Mouse (Mus musculus) forebrain, embryonic 11.5 days (tissue): ENCODE results near the gene Phka1. TPM values are rescaled to one million over a fixed set of nuclear protein-coding genes. Genes with fewer than 3 reads are reported as not detected.

Experiments used
- ATAC-seq: fragments of 200-750 bp; cut with Nextera tagmentation; replicated peaks from 2 replicates; pipeline ENCODE4 v1.8.0; 2017; ENCODE audit warnings: moderate TSS enrichment; ENCODE audit not compliant: low FRiP score
- DNase-seq: peaks from one replicate; pipeline ENCODE4 v3.0.0-alpha.2; 2017; ENCODE audit warnings: low spot score
- H3K27ac ChIP-seq: fragments of 300-500 bp; sonication (generic); 2 replicates; pipeline ENCODE4 v1.5.1; 2014; ENCODE audit warnings: low read depth, low read length
- H3K27me3 ChIP-seq: fragments of 300-500 bp; sonication (generic); 2 replicates; pipeline ENCODE4 v1.6.1; 2014; ENCODE audit warnings: mild to moderate bottlenecking, low read length, mixed read lengths; ENCODE audit not compliant: control insufficient read depth, insufficient read depth
- H3K36me3 ChIP-seq: fragments of 300-500 bp; sonication (generic); 2 replicates; pipeline ENCODE4 v1.6.1; 2014; ENCODE audit warnings: mild to moderate bottlenecking, low read length, moderate library complexity, mixed read lengths; ENCODE audit not compliant: control insufficient read depth, insufficient read depth
- H3K4me1 ChIP-seq: fragments of 300-500 bp; sonication (generic); replicated peaks from 2 replicates; pipeline ENCODE4 v1.6.1; 2014; ENCODE audit warnings: low read length, mixed read lengths; ENCODE audit not compliant: control insufficient read depth, insufficient read depth
- H3K4me2 ChIP-seq: fragments of 300-500 bp; sonication (generic); 2 replicates; pipeline ENCODE4 v1.6.1; 2014; ENCODE audit warnings: low read depth, mild to moderate bottlenecking, low read length, moderate library complexity, mixed read lengths; ENCODE audit not compliant: severe bottlenecking
- H3K4me3 ChIP-seq: fragments of 300-500 bp; sonication (generic); 2 replicates; pipeline ENCODE4 v1.5.1; 2014; ENCODE audit warnings: low read depth, low read length
- H3K9ac ChIP-seq: fragments of 300-500 bp; sonication (generic); 2 replicates; pipeline ENCODE4 v1.6.1; 2014; ENCODE audit warnings: low read length
- H3K9me3 ChIP-seq: fragments of 300-500 bp; sonication (generic); 2 replicates; pipeline ENCODE4 v1.6.1; 2016; ENCODE audit warnings: low read length, mixed read lengths; ENCODE audit not compliant: control insufficient read depth
- WGBS: fragments of 180-500 bp; shearing (Covaris S2); extraction: QIAGEN DNeasy Blood & Tissue Kit; methylation state at CpG from one replicate; pipeline ENCODE4 v1.1.7; 2014; 5-methylcytosine and 5-hydroxymethylcytosine counted together
- polyA plus RNA-seq: library from polyadenylated mRNA; unstranded; fragments of >200 nt; fragmentation: Nextera tagmentation; extraction: Ambion mirVana; gene quantifications from 2 replicates; pipeline ENCODE4 v1.2.1, GENCODE M21; 2014

The Phka1 gene
- polyA plus RNA-seq, 1 experiment from 2014 or later, result 8.0 TPM

DNA sequence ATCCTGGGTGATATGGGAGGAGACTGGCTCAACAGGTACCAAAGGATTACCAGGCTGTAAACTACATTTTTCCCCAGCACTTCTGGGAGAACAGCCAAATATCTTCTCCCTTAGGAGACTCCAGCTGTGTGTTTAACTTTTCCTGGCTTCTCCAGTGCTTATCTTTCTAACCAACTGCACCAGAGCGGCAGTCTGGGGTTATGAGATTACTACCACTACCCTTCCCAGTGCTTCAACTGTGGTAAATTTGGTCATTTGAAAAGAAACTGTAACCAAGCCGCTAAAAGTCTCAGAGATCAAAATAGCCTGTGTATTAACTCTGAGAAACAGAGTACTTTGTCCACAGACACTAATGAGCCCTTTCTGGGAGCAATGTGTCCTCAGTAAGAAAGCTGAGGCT lies 42.8 kb downstream of the Phka1 start:
- WGBS, result 76% methylated on average over 2 of the region's 2 CpGs
- Histone ChIP-seq H3K9me3 (no peaks in the 10 kb centered on the region), H3K27me3 (no peaks in the 10 kb centered on the region), H3K36me3 (no peaks in the 10 kb centered on the region), H3K4me1 (no peaks in the 10 kb centered on the region), H3K4me3 (no peak overlapping the region), H3K4me2 (no peak overlapping the region), H3K9ac (no peak overlapping the region), H3K27ac (no peak overlapping the region)
- ATAC-seq (no peak), DNase-seq (no peak)

DNA sequence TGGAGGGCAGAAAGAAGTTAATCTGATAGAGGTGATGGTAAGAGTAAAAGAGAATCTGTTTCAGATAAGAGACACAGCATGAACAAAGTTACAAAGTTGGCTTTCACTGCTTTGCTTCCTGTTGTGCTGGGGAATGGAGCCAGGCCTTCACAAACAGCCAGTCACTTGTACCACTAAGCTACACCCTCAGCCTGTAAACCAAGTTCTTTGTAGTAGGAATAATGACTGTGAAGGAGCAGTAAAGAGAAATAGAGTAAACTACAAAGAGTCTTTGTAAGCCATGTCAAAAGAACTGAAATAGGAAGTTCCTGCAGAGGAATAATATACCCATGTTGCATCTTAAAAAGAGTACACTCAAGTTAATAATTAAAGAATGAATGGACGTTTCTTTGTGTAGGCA lies 55.5 kb downstream of the Phka1 start:
- 74% methylated on average over 1 of the region's 1 CpGs for WGBS
- H3K36me3 ChIP-seq, result no peaks in the 10 kb centered on the region
- H3K4me1 ChIP-seq, result no peaks in the 10 kb centered on the region
- no peak for DNase-seq
- peaks cover 5% of the 10 kb centered on the region for H3K27me3 ChIP-seq
- H3K4me3 ChIP-seq, result no peak overlapping the region
- H3K9ac ChIP-seq, result no peak overlapping the region
- ATAC-seq, result no peak
- no peak overlapping the region for H3K27ac ChIP-seq
- H3K9me3 ChIP-seq, result no peaks in the 10 kb centered on the region
- H3K4me2 ChIP-seq, result no peak overlapping the region

DNA sequence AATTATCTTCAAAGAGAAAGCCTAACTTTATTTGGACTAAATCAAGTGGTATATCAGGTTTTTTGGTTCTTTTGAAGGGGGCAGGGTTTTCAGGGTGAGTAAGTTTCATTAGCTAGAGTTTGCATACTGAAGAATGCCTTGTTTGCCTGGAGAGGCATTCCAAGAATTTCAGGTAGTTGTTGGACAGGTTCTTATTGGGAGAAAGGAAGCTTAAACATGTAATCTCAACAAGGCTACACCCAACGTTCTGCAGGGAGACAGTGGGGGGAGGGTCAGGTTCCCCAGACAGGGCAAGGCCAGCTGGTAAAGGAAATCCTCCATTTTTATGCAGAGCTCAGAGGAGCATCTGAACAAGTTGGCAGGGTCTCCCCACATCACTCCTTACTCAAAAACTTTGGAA lies 72.9 kb downstream of the Phka1 start:
- Histone ChIP-seq H3K27me3 (peaks cover 2% of the 10 kb centered on the region; the same call in 1 of the 2 replicates), H3K9me3 (no peaks in the 10 kb centered on the region), H3K9ac (no peak overlapping the region), H3K4me1 (no peaks in the 10 kb centered on the region), H3K4me3 (no peak overlapping the region), H3K27ac (no peak overlapping the region), H3K4me2 (no peak overlapping the region), H3K36me3 (no peaks in the 10 kb centered on the region)
- ATAC-seq, result no peak
- DNase-seq, result no peak
- 44% methylated on average over 1 of the region's 1 CpGs for WGBS

DNA sequence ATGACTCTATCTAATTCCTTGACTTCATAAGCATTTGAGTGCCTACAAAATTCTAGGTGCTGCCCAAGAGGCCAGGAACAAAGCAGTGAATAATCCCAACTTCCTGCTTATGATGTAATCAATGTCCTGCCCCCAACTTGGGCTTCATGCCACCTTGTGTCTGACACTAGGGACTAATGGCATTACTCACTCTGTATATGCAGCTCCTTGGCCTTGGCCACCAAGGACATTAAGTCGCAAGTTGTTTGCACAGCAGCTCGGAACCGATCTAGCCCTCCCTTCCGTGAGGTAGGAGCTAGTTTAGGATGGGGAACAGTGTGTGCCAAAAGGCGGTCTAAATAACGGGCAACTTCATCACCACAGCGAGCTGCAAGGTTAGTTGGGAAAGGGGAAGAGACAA lies 87.1 kb downstream of the Phka1 start:
- Histone ChIP-seq H3K27me3 (no peaks in the 10 kb centered on the region), H3K36me3 (no peaks in the 10 kb centered on the region), H3K4me2 (no peak overlapping the region), H3K4me3 (no peak overlapping the region), H3K9ac (no peak overlapping the region), H3K4me1 (no peaks in the 10 kb centered on the region), H3K27ac (no peak overlapping the region), H3K9me3 (no peaks in the 10 kb centered on the region)
- no peak for ATAC-seq
- 91% methylated on average over 7 of the region's 7 CpGs for WGBS
- DNase-seq, result no peak

DNA sequence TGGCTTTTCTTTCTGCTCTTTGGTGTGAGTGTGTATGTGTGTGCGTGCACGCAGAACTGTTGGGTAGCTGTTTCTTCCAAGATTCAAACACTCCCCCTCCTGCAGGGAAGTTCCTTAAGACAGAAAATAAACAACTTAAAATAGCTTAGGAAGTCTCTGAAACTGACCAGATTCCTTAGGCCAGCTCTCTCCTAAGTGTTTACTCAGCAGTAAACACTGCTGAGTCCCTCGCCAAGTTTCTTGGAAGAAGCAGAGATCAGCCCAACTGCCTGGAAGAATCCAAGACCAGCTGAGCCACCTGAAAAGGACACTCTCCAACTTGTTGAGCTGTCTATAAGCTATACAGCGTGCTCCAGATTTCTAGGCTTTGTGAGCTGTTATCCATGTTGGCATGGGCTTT lies 134.8 kb downstream of the Phka1 start:
- H3K27ac ChIP-seq, result no peak overlapping the region
- H3K4me2 ChIP-seq, result no peak overlapping the region
- 89% methylated on average over 4 of the region's 4 CpGs for WGBS
- DNase-seq (no peak), ATAC-seq (no peak)
- H3K9me3 ChIP-seq, result no peaks in the 10 kb centered on the region
- no peak overlapping the region for H3K9ac ChIP-seq
- H3K4me3 ChIP-seq, result no peak overlapping the region
- H3K36me3 ChIP-seq, result no peaks in the 10 kb centered on the region
- H3K27me3 ChIP-seq, result peaks cover 3% of the 10 kb centered on the region; the same call in 1 of the 2 replicates
- H3K4me1 ChIP-seq, result no peaks in the 10 kb centered on the region

DNA sequence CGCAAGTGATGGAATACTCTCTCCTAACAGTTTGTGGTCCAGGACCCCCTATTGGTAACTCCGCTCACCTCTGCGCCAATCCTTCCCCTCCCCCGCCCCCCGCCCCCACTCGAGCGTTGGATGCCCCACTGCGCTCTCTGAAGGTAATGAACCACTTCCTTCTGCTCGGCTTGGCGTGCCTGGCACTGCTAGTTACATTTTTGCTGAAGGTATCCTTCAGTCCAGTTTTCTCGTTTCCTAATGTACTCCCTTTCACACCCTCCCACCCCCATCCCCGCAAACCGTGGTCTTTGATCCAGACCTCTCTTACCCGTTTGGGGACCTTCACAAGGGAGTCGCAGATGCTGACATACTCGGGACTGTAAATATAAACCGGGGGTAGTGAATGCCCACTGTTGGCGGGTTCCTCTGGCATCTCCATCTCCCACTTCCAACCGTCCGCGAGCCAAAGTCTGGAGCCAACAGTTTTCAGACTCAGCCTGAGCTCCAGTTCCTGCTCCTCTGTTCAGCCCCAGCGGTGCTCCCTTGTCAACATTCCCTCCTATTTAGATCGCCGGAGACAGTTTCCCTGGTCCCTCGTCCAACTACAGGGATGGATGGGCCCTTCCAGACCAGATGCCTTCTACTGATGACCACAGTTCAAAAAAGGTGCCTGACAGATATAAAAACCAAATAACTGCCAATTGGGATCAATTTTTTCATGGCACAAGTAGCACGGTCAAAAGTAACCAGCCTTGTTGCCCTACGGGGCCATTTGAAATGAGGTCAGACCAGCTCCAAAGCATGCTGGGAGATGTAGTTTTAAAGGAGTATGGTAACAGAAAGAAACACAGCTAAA lies 139.2 kb downstream of the Phka1 start, which contains the start of gene Hdac8:
Gene Hdac8, minus strand, starts transcription at position 716 of the 838 bp plus-strand sequence.
- H3K9me3 ChIP-seq, result no peaks in the 10 kb centered on the region
- peak within 1 kb of the TSS; percentile 48 for H3K4me2 ChIP-seq
- H3K4me3 ChIP-seq, result peak within 1 kb of the TSS; percentile 43
- peak; percentile 63 for DNase-seq
- no peaks in the 10 kb centered on the region for H3K36me3 ChIP-seq
- ATAC-seq, result peak; percentile 77
- H3K27ac ChIP-seq, result no peak within 1 kb of the TSS
- 13% methylated on average over 27 of the region's 27 CpGs for WGBS
- peaks cover 3% of the 10 kb centered on the region; the same call in 1 of the 2 replicates for H3K27me3 ChIP-seq
- peak within 1 kb of the TSS; percentile 44 for H3K9ac ChIP-seq
- H3K4me1 ChIP-seq, result no peaks in the 10 kb centered on the region

DNA sequence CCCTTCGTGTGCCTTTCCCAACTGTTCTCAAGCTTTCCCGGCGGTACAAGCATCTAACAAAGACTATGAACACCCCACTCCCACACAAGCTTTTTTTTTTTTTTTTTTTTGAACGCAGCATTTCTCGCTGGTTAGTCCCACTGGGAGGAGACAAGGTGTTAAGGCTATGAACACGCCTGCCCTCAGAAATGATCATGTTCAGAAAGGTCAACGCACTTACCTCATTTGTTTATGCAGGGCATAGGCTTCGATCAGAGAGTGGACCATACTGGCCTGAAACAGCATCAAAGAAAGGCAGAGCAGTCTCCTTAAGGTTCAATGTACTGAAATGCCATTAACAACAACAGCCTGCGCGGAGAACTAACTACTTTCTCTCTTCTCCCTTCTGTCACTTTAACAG lies 139.9 kb downstream of the Phka1 start:
- no peaks in the 10 kb centered on the region for H3K36me3 ChIP-seq
- H3K9me3 ChIP-seq, result no peaks in the 10 kb centered on the region
- no peak for ATAC-seq
- H3K4me1 ChIP-seq, result no peaks in the 10 kb centered on the region
- DNase-seq, result no peak
- H3K27ac ChIP-seq, result no peak overlapping the region
- H3K4me3 ChIP-seq, result peak overlapping the region; percentile 43
- H3K27me3 ChIP-seq, result peaks cover 2% of the 10 kb centered on the region; the same call in 1 of the 2 replicates
- peak overlapping the region; percentile 44; the same call in 1 of the 2 replicates for H3K9ac ChIP-seq
- WGBS, result 37% methylated on average over 10 of the region's 10 CpGs
- peak overlapping the region; percentile 48 for H3K4me2 ChIP-seq

DNA sequence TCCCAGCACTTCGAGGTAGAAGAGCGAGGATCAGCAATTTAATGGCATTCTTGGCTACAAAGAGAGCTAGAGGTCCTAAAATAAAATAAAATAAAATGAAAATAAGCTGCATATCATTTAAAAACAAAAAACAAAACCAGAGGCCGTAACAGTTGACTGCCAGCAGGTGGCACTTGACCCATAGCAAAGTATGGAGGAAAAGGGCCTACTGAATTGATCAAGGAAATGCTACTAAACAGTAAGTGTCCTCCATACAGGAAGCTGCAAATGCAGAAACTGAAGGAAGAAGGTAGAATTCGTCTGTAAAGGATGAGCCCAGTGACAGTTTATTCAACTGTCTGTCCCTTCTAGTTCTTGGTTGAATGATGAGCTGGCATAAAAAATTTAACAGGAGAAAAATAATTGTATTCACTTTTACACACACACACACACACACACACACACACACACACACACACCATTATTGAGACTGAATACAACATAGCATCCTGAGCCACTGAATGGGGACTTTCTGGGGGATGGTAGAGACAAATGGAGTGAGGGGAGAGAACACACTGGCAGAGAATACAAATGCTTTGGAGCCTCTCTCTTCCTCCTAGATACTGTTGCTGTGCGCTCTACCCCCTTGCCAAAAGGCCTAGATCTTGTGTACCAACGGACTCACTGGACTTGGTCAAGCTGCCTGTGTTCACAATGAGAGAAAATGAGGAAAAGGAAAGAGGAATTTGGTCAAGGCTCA lies 149.9 kb downstream of the Phka1 start:
- H3K4me3 ChIP-seq, result no peak overlapping the region
- ATAC-seq (no peak), DNase-seq (no peak)
- H3K4me2 ChIP-seq, result no peak overlapping the region
- no peak overlapping the region for H3K27ac ChIP-seq
- H3K4me1 ChIP-seq, result no peaks in the 10 kb centered on the region
- no peaks in the 10 kb centered on the region; the same call in 1 of the 2 replicates for H3K36me3 ChIP-seq
- no peaks in the 10 kb centered on the region for H3K9me3 ChIP-seq
- no peak overlapping the region for H3K9ac ChIP-seq
- H3K27me3 ChIP-seq, result 0 out of 2 replicates have a peak, but pooled peaks cover 2% of the 10 kb centered on the region
- 71% methylated on average over 6 of the region's 6 CpGs for WGBS
